Mouse (Mus musculus): Measurements from ENCODE around the gene Tmod2. TPM values are rescaled to one million over a fixed set of nuclear protein-coding genes. Genes with fewer than 3 reads are reported as not detected.

Gene Tmod2
- polyA plus RNA-seq, 1 experiment from 2014 or later: 198 TPM

- WGBS: 37% methylated on average over 5 of the region's 5 CpGs
- Histone ChIP-seq H3K27ac (peak overlapping the region; percentile 55; the same call in 1 of the 2 replicates), H3K4me2 (no peak overlapping the region), H3K36me3 (peaks cover 43% of the 10 kb centered on the region), H3K9ac (no peak overlapping the region), H3K27me3 (no peaks in the 10 kb centered on the region), H3K4me1 (replicated peaks) (peaks cover 37% of the 10 kb centered on the region), H3K4me3 (no peak overlapping the region), H3K9me3 (no peaks in the 10 kb centered on the region; the same call in 1 of the 2 replicates)
- peak; percentile 93 for ATAC-seq (ENCODE audit: low FRiP score)
Measured at GRCm38 (mm10) chr9:75599191-75599841, 11.8 kb downstream of the Tmod2 start.

GRCm38 (mm10) chr9:75597596-75597995 lies 13.5 kb downstream of the Tmod2 start:
- H3K27me3 ChIP-seq: no peaks in the 10 kb centered on the region
- ATAC-seq (ENCODE audit: low FRiP score): no peak
- no peaks in the 10 kb centered on the region for H3K9me3 ChIP-seq
- no peak overlapping the region for H3K4me3 ChIP-seq
- 75% methylated on average over 4 of the region's 4 CpGs for WGBS
- H3K4me2 ChIP-seq: no peak overlapping the region
- peaks cover 50% of the 10 kb centered on the region for H3K36me3 ChIP-seq
- H3K9ac ChIP-seq: no peak overlapping the region
- H3K27ac ChIP-seq: no peak overlapping the region
- H3K4me1 ChIP-seq (replicated peaks): peaks cover 43% of the 10 kb centered on the region

GRCm38 (mm10) chr9:75597036-75597435 lies 14.1 kb downstream of the Tmod2 start:
- Histone ChIP-seq H3K27me3 (no peaks in the 10 kb centered on the region), H3K4me3 (no peak overlapping the region), H3K36me3 (peaks cover 55% of the 10 kb centered on the region), H3K4me2 (no peak overlapping the region), H3K9ac (no peak overlapping the region), H3K9me3 (no peaks in the 10 kb centered on the region), H3K4me1 (replicated peaks) (peaks cover 43% of the 10 kb centered on the region), H3K27ac (no peak overlapping the region)
- WGBS: 94% methylated on average over 13 of the region's 13 CpGs
- no peak for ATAC-seq (ENCODE audit: low FRiP score)

- H3K27me3 ChIP-seq: no peaks in the 10 kb centered on the region
- no peak overlapping the region for H3K4me2 ChIP-seq
- no peak overlapping the region for H3K4me3 ChIP-seq
- ATAC-seq (ENCODE audit: low FRiP score): peak; percentile 47; the same call in 1 of the 2 replicates
- 82% methylated on average over 5 of the region's 5 CpGs for WGBS
- no peak overlapping the region for H3K27ac ChIP-seq
- H3K9ac ChIP-seq: no peak overlapping the region
- H3K4me1 ChIP-seq (replicated peaks): peaks cover 13% of the 10 kb centered on the region; the same call in 1 of the 2 replicates
- no peaks in the 10 kb centered on the region for H3K9me3 ChIP-seq
- H3K36me3 ChIP-seq: peaks cover 90% of the 10 kb centered on the region
Measured at GRCm38 (mm10) chr9:75593481-75593880, 17.6 kb downstream of the Tmod2 start.

- H3K36me3 ChIP-seq: peaks cover 100% of the 10 kb centered on the region
- H3K4me1 ChIP-seq (replicated peaks): peaks cover 6% of the 10 kb centered on the region; the same call in 1 of the 2 replicates
- H3K4me3 ChIP-seq: no peak overlapping the region
- H3K27ac ChIP-seq: no peak overlapping the region
- no peak for ATAC-seq (ENCODE audit: low FRiP score)
- no peaks in the 10 kb centered on the region for H3K9me3 ChIP-seq
- no peak overlapping the region for H3K4me2 ChIP-seq
- 84% methylated on average over 15 of the region's 15 CpGs for WGBS
- H3K9ac ChIP-seq: no peak overlapping the region
- H3K27me3 ChIP-seq: no peaks in the 10 kb centered on the region
Measured at GRCm38 (mm10) chr9:75589850-75590790, 21.0 kb downstream of the Tmod2 start.

- Histone ChIP-seq H3K4me3 (no peak overlapping the region), H3K9ac (no peak overlapping the region), H3K27ac (no peak overlapping the region), H3K9me3 (no peaks in the 10 kb centered on the region), H3K4me1 (replicated peaks) (no peaks in the 10 kb centered on the region), H3K4me2 (no peak overlapping the region), H3K27me3 (no peaks in the 10 kb centered on the region), H3K36me3 (peaks cover 96% of the 10 kb centered on the region)
- WGBS: 53% methylated on average over 7 of the region's 7 CpGs
- ATAC-seq (ENCODE audit: low FRiP score): no peak
Measured at GRCm38 (mm10) chr9:75581694-75582350, 29.3 kb downstream of the Tmod2 start.

GRCm38 (mm10) chr9:75579321-75579720 lies 31.8 kb downstream of the Tmod2 start:
- no peak overlapping the region for H3K4me3 ChIP-seq
- H3K36me3 ChIP-seq: peaks cover 96% of the 10 kb centered on the region
- WGBS: 93% methylated on average over 6 of the region's 6 CpGs
- no peak for ATAC-seq (ENCODE audit: low FRiP score)
- no peak overlapping the region for H3K9ac ChIP-seq
- no peaks in the 10 kb centered on the region for H3K9me3 ChIP-seq
- H3K27me3 ChIP-seq: no peaks in the 10 kb centered on the region
- H3K4me2 ChIP-seq: no peak overlapping the region
- H3K27ac ChIP-seq: no peak overlapping the region
- H3K4me1 ChIP-seq (replicated peaks): no peaks in the 10 kb centered on the region

- Histone ChIP-seq H3K4me1 (replicated peaks) (no peaks in the 10 kb centered on the region), H3K4me3 (no peak overlapping the region), H3K4me2 (no peak overlapping the region), H3K27me3 (no peaks in the 10 kb centered on the region), H3K9me3 (no peaks in the 10 kb centered on the region), H3K9ac (no peak overlapping the region), H3K36me3 (peaks cover 66% of the 10 kb centered on the region), H3K27ac (no peak overlapping the region)
- 96% methylated on average over 5 of the region's 5 CpGs for WGBS
- ATAC-seq (ENCODE audit: low FRiP score): no peak
Measured at GRCm38 (mm10) chr9:75571036-75571942, 39.8 kb downstream of the Tmod2 start.

- no peak overlapping the region for H3K9ac ChIP-seq
- H3K27ac ChIP-seq: no peak overlapping the region
Measured at GRCm38 (mm10) chr9:75568399-75568798, 42.7 kb downstream of the Tmod2 start.

GRCm38 (mm10) chr9:75564892-75565291 lies 46.2 kb downstream of the Tmod2 start:
- H3K4me1 ChIP-seq (replicated peaks): no peaks in the 10 kb centered on the region
- no peaks in the 10 kb centered on the region for H3K9me3 ChIP-seq
- H3K36me3 ChIP-seq: peaks cover 12% of the 10 kb centered on the region
- ATAC-seq (ENCODE audit: low FRiP score): no peak
- H3K4me3 ChIP-seq: no peak overlapping the region
- H3K27ac ChIP-seq: no peak overlapping the region
- no peak overlapping the region for H3K9ac ChIP-seq
- no peak overlapping the region for H3K4me2 ChIP-seq
- WGBS: 80% methylated on average over 6 of the region's 6 CpGs
- H3K27me3 ChIP-seq: no peaks in the 10 kb centered on the region

More at GRCm38 (mm10) chr9:75568399-75568798, 42.7 kb downstream of the Tmod2 start:
- 95% methylated on average over 6 of the region's 6 CpGs for WGBS
- Histone ChIP-seq H3K36me3 (peaks cover 38% of the 10 kb centered on the region), H3K9me3 (no peaks in the 10 kb centered on the region), H3K4me3 (no peak overlapping the region), H3K4me2 (no peak overlapping the region), H3K27me3 (no peaks in the 10 kb centered on the region), H3K4me1 (replicated peaks) (no peaks in the 10 kb centered on the region)
- no peak for ATAC-seq (ENCODE audit: low FRiP score)

GRCm38 (mm10) chr9:75563622-75564021 lies 47.5 kb downstream of the Tmod2 start:
- ATAC-seq (ENCODE audit: low FRiP score): no peak
- no peaks in the 10 kb centered on the region; the same call in 1 of the 2 replicates for H3K36me3 ChIP-seq
- 72% methylated on average over 6 of the region's 6 CpGs for WGBS
- H3K9ac ChIP-seq: no peak overlapping the region
- peaks cover 3% of the 10 kb centered on the region for H3K4me1 ChIP-seq (replicated peaks)
- H3K4me3 ChIP-seq: no peak overlapping the region
- H3K4me2 ChIP-seq: no peak overlapping the region
- H3K27me3 ChIP-seq: no peaks in the 10 kb centered on the region
- no peak overlapping the region for H3K27ac ChIP-seq
- no peaks in the 10 kb centered on the region for H3K9me3 ChIP-seq

Measured in hindbrain, embryonic 13.5 days (tissue).